Mouse (Mus musculus) MEL (cell line): ENCODE measurements around the gene Themis2.

Experiments used
- EP300 ChIP-seq, 2 experiments: IDR thresholded peaks; 2 replicates each; pipeline ENCODE4 v1.6.1; 2011; ENCODE audit warnings: improper control_type of control experiment in 2 of 2, low read length in 2 of 2, low read depth in 1 of 2, mild to moderate bottlenecking in 1 of 2
- POLR2A ChIP-seq, 2 experiments: IDR thresholded peaks; 2 replicates each; pipeline ENCODE4 v1.6.1; 2011 to 2012; ENCODE audit warnings: low read length in 2 of 2, mild to moderate bottlenecking in 2 of 2, control low read depth in 1 of 2, improper control_type of control experiment in 1 of 2, low read depth in 1 of 2, moderate library complexity in 1 of 2; ENCODE audit not compliant: control insufficient read depth in 1 of 2, insufficient read depth in 1 of 2, poor library complexity in 1 of 2
- USF1 ChIP-seq: IDR thresholded peaks from 2 replicates; pipeline ENCODE4 v1.6.1; 2014; ENCODE audit warnings: low read depth, mild to moderate bottlenecking, inconsistent platforms, low read length, improper control_type of control experiment, moderate library complexity
- ZNF384 ChIP-seq: IDR thresholded peaks from 2 replicates; pipeline ENCODE4 v1.6.1; 2012; ENCODE audit warnings: low read depth, mild to moderate bottlenecking, inconsistent platforms, low read length, improper control_type of control experiment

GRCm38 (mm10) chr4:132799845-132800244, 3.7 kb upstream of the Themis2 start:
- no peak for TF ChIP-seq USF1
- TF ChIP-seq EP300 (IDR thresholded peaks at IDR 0.05; ENCODE audit: low read depth in 1 of 2, low read length in 2 of 2): no peak
- no peak for TF ChIP-seq ZNF384
- TF ChIP-seq POLR2A (IDR thresholded peaks at IDR 0.05; ENCODE audit: control insufficient read depth in 1 of 2, insufficient read depth in 1 of 2, low read depth in 1 of 2, low read length in 2 of 2, poor library complexity in 1 of 2): no peak
